Mouse (Mus musculus): ENCODE results near the gene 2310011J03Rik. TPM values are rescaled to one million over a fixed set of nuclear protein-coding genes. Genes with fewer than 3 reads are reported as not detected.

2310011J03Rik gene
- polyA plus RNA-seq, 1 experiment = 47.8 TPM

DNA sequence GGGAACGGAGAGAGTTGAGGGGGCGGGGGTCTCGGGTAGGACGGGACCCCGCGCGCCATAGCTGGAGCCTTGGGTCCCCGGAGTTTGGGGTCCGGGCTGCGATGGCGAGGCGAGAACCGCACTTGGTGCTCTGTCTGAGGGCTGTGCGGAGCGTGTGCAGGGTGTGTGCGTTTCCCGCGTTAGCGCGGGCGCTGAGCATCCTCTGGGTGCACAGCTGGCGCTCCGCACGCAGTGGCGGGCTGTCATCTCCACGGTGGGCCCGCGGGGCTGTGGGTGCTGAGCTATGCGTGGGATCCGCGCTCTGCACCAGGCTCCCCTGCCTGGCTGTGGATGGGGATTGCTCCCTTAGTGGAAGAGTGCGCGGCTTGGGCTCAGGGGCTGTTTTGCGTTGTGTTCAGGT lies 36.4 kb upstream of the 2310011J03Rik start:
- no peaks in the 10 kb centered on the region for H3K27me3 ChIP-seq (replicated peaks; ENCODE audit: control insufficient read depth, insufficient read depth, low read length)
- H3K4me3 ChIP-seq (ENCODE audit: insufficient read depth, low read depth, low read length) = no peak overlapping the region
- TF ChIP-seq POLR2A (IDR thresholded peaks at IDR 0.05; ENCODE audit: low read depth, low read length) (no peak), CTCF (conservative IDR thresholded peaks at IDR 0.05; ENCODE audit: insufficient read depth, insufficient read length, low read depth, low read length) (no peak)
- H3K27ac ChIP-seq (ENCODE audit: insufficient read depth, low read depth, low read length) = no peak overlapping the region
- WGBS = 3% methylated on average over 34 of the region's 34 CpGs
- H3K36me3 ChIP-seq (ENCODE audit: control insufficient read depth, insufficient read depth, low read length) = no peaks in the 10 kb centered on the region
- DNase-seq = no peak
- no peaks in the 10 kb centered on the region for H3K4me1 ChIP-seq (ENCODE audit: control insufficient read depth, insufficient read depth, low read length)

DNA sequence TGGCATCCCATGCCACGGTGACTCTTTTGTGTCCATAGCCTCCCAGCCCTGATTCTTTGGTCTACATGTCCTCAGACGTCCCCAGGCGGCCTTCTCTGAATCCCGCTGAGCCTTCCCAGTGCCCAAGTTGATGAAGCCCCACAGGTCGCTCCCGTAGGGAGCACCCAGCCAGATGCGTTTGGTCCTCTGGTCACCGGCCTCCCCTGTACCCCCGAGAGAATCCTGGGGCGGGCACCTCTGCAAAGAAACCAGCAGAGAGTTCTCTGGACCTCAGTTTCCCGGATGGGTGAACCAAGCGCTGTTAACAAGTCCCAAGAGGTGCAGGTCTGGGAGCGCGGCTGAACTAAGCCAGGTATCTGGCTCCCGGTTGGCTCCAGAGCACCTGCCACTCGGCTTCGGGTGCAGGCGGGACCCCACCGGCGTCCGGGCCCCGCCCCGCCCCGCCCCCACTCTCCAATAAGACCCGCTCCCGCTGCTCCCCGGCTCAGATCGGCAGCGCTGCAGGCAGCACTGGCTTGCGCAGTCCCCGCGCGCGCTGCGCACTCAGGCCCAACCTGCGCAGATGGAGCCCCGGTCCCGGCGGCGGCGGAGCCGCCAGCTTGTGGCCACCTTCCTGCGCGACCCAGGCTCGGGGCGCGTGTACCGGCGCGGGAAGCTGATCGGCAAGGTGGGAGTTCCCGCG lies 35.8 kb upstream of the 2310011J03Rik start, which contains the start of gene Plk5:
Plk5 (plus strand) TSS at position 459 of the 682 bp plus-strand sequence.
- H3K4me3 ChIP-seq (ENCODE audit: insufficient read depth, low read depth, low read length) = no peak within 1 kb of the TSS
- no peak for DNase-seq
- no peak within 1 kb of the TSS for H3K27ac ChIP-seq (ENCODE audit: insufficient read depth, low read depth, low read length)
- 2% methylated on average over 53 of the region's 53 CpGs for WGBS
- no peaks in the 10 kb centered on the region for H3K36me3 ChIP-seq (ENCODE audit: control insufficient read depth, insufficient read depth, low read length)
- no peaks in the 10 kb centered on the region for H3K4me1 ChIP-seq (ENCODE audit: control insufficient read depth, insufficient read depth, low read length)
- no peaks in the 10 kb centered on the region for H3K27me3 ChIP-seq (replicated peaks; ENCODE audit: control insufficient read depth, insufficient read depth, low read length)
- TF ChIP-seq CTCF (conservative IDR thresholded peaks at IDR 0.05; ENCODE audit: insufficient read depth, insufficient read length, low read depth, low read length) (no peak), POLR2A (IDR thresholded peaks at IDR 0.05; ENCODE audit: low read depth, low read length) (no peak)

DNA sequence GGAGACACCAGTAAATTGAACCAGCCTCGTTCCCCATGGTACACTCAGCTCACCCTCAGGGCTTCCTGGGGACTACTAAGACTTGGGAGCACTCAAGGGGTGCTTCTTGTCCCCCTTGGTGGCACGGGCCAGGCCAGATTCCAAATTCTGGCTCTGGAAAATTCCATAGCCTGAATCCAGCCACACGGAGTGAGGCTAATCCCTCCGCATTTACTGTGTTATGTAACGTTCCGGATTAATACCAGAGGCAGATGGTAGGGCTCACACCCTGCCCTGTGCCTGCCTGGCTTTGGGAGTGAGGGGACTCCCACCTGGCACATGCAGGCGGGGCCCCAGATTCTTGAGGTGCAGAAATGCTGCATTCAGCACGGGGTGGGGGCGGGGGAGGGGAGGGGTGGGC lies 35.1 kb upstream of the 2310011J03Rik start:
- no peak overlapping the region for H3K4me3 ChIP-seq (ENCODE audit: insufficient read depth, low read depth, low read length)
- TF ChIP-seq POLR2A (IDR thresholded peaks at IDR 0.05; ENCODE audit: low read depth, low read length) (no peak), CTCF (conservative IDR thresholded peaks at IDR 0.05; ENCODE audit: insufficient read depth, insufficient read length, low read depth, low read length) (no peak)
- no peaks in the 10 kb centered on the region for H3K36me3 ChIP-seq (ENCODE audit: control insufficient read depth, insufficient read depth, low read length)
- no peaks in the 10 kb centered on the region for H3K4me1 ChIP-seq (ENCODE audit: control insufficient read depth, insufficient read depth, low read length)
- H3K27me3 ChIP-seq (replicated peaks; ENCODE audit: control insufficient read depth, insufficient read depth, low read length) = no peaks in the 10 kb centered on the region
- H3K27ac ChIP-seq (ENCODE audit: insufficient read depth, low read depth, low read length) = no peak overlapping the region
- DNase-seq = no peak
- WGBS = 19% methylated on average over 9 of the region's 9 CpGs

DNA sequence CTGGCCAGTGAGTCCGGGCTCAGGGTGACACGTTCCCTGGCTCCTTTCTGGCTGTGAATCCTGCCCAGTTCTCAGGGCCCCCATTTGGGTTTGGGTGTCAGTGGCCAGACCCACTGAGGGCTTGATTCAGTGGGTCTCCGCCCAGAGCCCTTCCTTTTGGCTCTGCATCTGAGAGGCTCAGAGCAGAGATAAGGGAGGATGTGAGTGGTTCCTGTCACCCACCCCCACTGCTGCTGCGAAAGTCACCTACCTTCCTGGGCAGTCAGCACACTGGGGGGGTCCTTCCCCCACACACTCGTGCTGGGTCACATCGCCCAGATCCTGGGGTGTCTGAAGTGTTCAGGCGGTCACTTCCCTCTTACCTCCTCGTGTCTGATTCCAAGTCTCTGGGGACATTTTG lies 32.4 kb upstream of the 2310011J03Rik start:
- H3K27me3 ChIP-seq (replicated peaks; ENCODE audit: control insufficient read depth, insufficient read depth, low read length) = no peaks in the 10 kb centered on the region
- H3K4me1 ChIP-seq (ENCODE audit: control insufficient read depth, insufficient read depth, low read length) = no peaks in the 10 kb centered on the region
- 54% methylated on average over 8 of the region's 8 CpGs for WGBS
- no peak for TF ChIP-seq POLR2A (IDR thresholded peaks at IDR 0.05; ENCODE audit: low read depth, low read length)
- no peak for TF ChIP-seq CTCF (conservative IDR thresholded peaks at IDR 0.05; ENCODE audit: insufficient read depth, insufficient read length, low read depth, low read length)
- no peak for DNase-seq
- no peaks in the 10 kb centered on the region for H3K36me3 ChIP-seq (ENCODE audit: control insufficient read depth, insufficient read depth, low read length)
- no peak overlapping the region for H3K4me3 ChIP-seq (ENCODE audit: insufficient read depth, low read depth, low read length)
- H3K27ac ChIP-seq (ENCODE audit: insufficient read depth, low read depth, low read length) = no peak overlapping the region

DNA sequence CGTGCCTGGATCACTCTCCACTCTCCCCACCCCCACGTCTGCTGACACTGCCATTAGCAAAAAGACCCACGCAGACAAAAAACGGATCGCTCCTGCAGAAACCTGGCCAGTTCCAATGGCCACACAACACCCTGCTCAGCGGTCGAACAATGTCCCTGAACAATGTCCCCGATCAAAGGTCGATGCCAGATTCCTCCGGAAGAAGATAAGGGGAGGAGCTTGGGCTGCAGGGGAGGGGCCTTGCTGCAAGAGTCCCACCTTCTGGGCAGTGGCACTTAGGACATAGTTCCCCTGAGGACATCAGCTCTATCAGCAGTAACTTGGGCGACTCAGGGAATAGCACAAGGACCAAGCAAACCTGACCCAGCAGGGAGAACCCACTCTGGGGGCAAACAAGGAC lies 31.6 kb upstream of the 2310011J03Rik start:
- Histone ChIP-seq H3K36me3 (ENCODE audit: control insufficient read depth, insufficient read depth, low read length) (no peaks in the 10 kb centered on the region), H3K4me1 (ENCODE audit: control insufficient read depth, insufficient read depth, low read length) (no peaks in the 10 kb centered on the region), H3K27me3 (replicated peaks; ENCODE audit: control insufficient read depth, insufficient read depth, low read length) (no peaks in the 10 kb centered on the region), H3K4me3 (ENCODE audit: insufficient read depth, low read depth, low read length) (no peak overlapping the region), H3K27ac (ENCODE audit: insufficient read depth, low read depth, low read length) (no peak overlapping the region)
- TF ChIP-seq CTCF (conservative IDR thresholded peaks at IDR 0.05; ENCODE audit: insufficient read depth, insufficient read length, low read depth, low read length) = no peak
- WGBS = 28% methylated on average over 11 of the region's 11 CpGs
- DNase-seq = peak; percentile 90

DNA sequence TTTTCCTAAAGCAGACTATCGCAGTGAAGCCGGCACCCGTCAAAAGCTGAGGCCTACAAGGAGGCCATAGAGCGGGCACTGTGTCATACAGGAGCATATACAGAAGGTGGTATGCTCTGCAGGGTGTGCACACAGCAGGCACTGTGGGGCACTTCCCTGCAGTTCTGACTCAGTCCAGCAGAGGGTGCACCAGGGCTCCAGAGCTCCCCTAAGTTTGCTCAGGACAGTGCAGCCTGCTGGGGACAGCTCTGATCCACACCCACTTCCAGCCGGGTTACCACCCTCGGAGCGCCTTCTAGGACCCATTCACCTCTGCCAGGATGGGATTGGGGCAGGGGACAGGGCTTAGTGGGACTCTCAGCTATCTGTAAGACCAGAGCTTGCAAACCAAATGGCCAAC lies 30.0 kb upstream of the 2310011J03Rik start:
- no peak overlapping the region for H3K27ac ChIP-seq (ENCODE audit: insufficient read depth, low read depth, low read length)
- DNase-seq = peak; percentile 88
- H3K4me3 ChIP-seq (ENCODE audit: insufficient read depth, low read depth, low read length) = no peak overlapping the region
- no peaks in the 10 kb centered on the region for H3K27me3 ChIP-seq (replicated peaks; ENCODE audit: control insufficient read depth, insufficient read depth, low read length)
- WGBS = 5% methylated on average over 7 of the region's 7 CpGs
- TF ChIP-seq POLR2A (IDR thresholded peaks at IDR 0.05; ENCODE audit: low read depth, low read length) = no peak
- TF ChIP-seq CTCF (conservative IDR thresholded peaks at IDR 0.05; ENCODE audit: insufficient read depth, insufficient read length, low read depth, low read length) = peak; percentile 96
- no peaks in the 10 kb centered on the region for H3K4me1 ChIP-seq (ENCODE audit: control insufficient read depth, insufficient read depth, low read length)
- H3K36me3 ChIP-seq (ENCODE audit: control insufficient read depth, insufficient read depth, low read length) = no peaks in the 10 kb centered on the region

DNA sequence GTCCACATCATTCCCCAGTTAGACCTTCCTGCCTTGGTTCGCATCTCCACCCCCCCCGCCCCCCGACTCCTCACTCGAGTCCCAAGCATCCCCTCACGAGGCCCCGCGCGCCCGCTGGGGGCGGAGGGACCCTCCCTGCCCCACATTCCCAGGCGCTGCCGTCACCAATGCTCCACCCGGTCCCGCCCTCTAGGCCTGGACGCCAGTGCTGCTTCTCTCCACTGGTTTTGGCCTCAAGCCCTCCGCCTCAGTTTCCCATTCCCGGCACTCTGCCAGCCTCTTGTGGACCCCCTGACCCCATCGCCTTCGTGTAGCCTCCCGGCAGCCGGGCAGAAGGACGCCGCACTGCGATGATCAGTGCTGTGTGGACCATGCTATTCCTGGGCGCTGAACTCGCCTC lies 28.6 kb upstream of the 2310011J03Rik start:
- no peaks in the 10 kb centered on the region for H3K36me3 ChIP-seq (ENCODE audit: control insufficient read depth, insufficient read depth, low read length)
- H3K27me3 ChIP-seq (replicated peaks; ENCODE audit: control insufficient read depth, insufficient read depth, low read length) = no peaks in the 10 kb centered on the region
- H3K27ac ChIP-seq (ENCODE audit: insufficient read depth, low read depth, low read length) = no peak overlapping the region
- WGBS = 32% methylated on average over 26 of the region's 26 CpGs
- no peak overlapping the region for H3K4me3 ChIP-seq (ENCODE audit: insufficient read depth, low read depth, low read length)
- no peak for DNase-seq
- TF ChIP-seq CTCF (conservative IDR thresholded peaks at IDR 0.05; ENCODE audit: insufficient read depth, insufficient read length, low read depth, low read length) (no peak), POLR2A (IDR thresholded peaks at IDR 0.05; ENCODE audit: low read depth, low read length) (no peak)
- peaks cover 3% of the 10 kb centered on the region; the same call in 1 of the 2 replicates for H3K4me1 ChIP-seq (ENCODE audit: control insufficient read depth, insufficient read depth, low read length)
